ENCODE assay signal across 9 mouse cellular contexts in the genomic region with DNA sequence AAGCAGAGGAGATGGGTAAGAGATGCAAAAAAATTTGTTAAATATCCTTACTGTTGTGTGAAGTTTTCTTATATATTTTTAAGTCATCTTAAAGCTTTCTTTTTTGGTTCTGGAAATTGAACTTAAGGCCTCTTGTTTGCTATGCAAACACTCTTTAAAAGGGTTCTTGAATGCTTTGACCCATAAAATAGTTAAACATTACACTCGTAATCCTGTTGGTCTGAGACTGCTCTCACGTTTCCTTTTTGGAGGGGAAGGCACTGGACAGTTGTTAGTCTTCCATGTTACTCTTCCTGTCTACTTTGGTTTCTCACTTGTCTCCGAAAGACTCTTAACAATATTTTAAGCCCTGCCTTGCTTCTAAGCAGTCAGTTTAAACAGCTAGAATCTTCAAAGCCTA. TPM values are rescaled to one million over a fixed set of nuclear protein-coding genes. Genes with fewer than 3 reads are reported as not detected.
DNase-seq lines count a peak whose midpoint lies in the region; ATAC-seq and TF ChIP-seq lines count a peak whose summit lies in the region.
"Had no signal": no experiment of that assay in that cellular context is flagged by ENCODE, and none has a peak within 500 bp of the region (broad histone marks: within the 10 kb centered on the region; RNA-seq: fewer than 3 reads in every experiment).

No protein-coding gene starts in this region.

- no peaks in the 10 kb centered on the region for H3K9me3 ChIP-seq in lung, postnatal 0 days (ENCODE audit: low read length)
- H3K9me3 ChIP-seq in limb, embryonic 15.5 days, result no peaks in the 10 kb centered on the region
- H3K9me3 ChIP-seq in stomach, embryonic 16.5 days (replicated peaks; ENCODE audit: control insufficient read depth, low read length), result no peaks in the 10 kb centered on the region

- no peak for ATAC-seq in lung, postnatal 0 days
- ATAC-seq in limb, embryonic 15.5 days (ENCODE audit: insufficient number of reproducible peaks, low FRiP score, low TSS enrichment, low read depth), result no peak
- ATAC-seq in stomach, embryonic 16.5 days (ENCODE audit: insufficient read depth, low FRiP score), result no peak

- H3K27ac ChIP-seq in gastrocnemius, adult 2 months, result peak overlapping the region; percentile 93
- no peak overlapping the region for H3K27ac ChIP-seq in lung, postnatal 0 days (ENCODE audit: low read length)
- no peak overlapping the region for H3K27ac ChIP-seq in limb, embryonic 15.5 days
- no peak overlapping the region for H3K27ac ChIP-seq in stomach, embryonic 16.5 days (ENCODE audit: low read length)

- no peaks in the 10 kb centered on the region for H3K27me3 ChIP-seq in lung, postnatal 0 days (replicated peaks; ENCODE audit: insufficient read depth, low read length)
- no peaks in the 10 kb centered on the region for H3K27me3 ChIP-seq in limb, embryonic 15.5 days
- no peaks in the 10 kb centered on the region for H3K27me3 ChIP-seq in stomach, embryonic 16.5 days (ENCODE audit: control insufficient read depth, insufficient read depth, low read length)

- 12% methylated on average over 3 of the region's 3 CpGs for WGBS in lung, postnatal 0 days
- WGBS in limb, embryonic 15.5 days, result 38% methylated on average over 3 of the region's 3 CpGs
- 15% methylated on average over 3 of the region's 3 CpGs for WGBS in stomach, embryonic 16.5 days

- TF ChIP-seq CTCF in gastrocnemius, adult 2 months (IDR thresholded peaks at IDR 0.05), result no peak
- TF ChIP-seq CTCF in lung, postnatal 0 days (IDR thresholded peaks at IDR 0.05), result no peak

- no peak for DNase-seq in gastrocnemius, adult 2 months
- no peak for DNase-seq in gastrocnemius, postnatal 10 days
- DNase-seq in lung, postnatal 0 days (ENCODE audit: low spot score), result peak; percentile 63
- DNase-seq in lung, postnatal 36 days, result no peak
- no peak for DNase-seq in ovary, postnatal 10 days (ENCODE audit: low spot score)
- DNase-seq in c-Kit-positive CD71-positive TER-119-positive erythroid progenitor cells, embryonic 14.5 days (ENCODE audit: low spot score), result no peak
- DNase-seq: B cell, adult 2 months had no signal

- peak overlapping the region; percentile 69 for H3K4me2 ChIP-seq in lung, postnatal 0 days (replicated peaks; ENCODE audit: low read depth, low read length)
- H3K4me2 ChIP-seq in limb, embryonic 15.5 days, result 0 out of 2 replicates have a peak overlapping the region, but pooled peaks have one; percentile 25
- peak overlapping the region; percentile 54 for H3K4me2 ChIP-seq in stomach, embryonic 16.5 days (ENCODE audit: low read depth, low read length)

- no peak for TF ChIP-seq EP300 in lung, postnatal 0 days (IDR thresholded peaks at IDR 0.05)

- H3K4me1 ChIP-seq in lung, postnatal 0 days (ENCODE audit: insufficient read depth, low read depth, low read length), result peaks cover 10% of the 10 kb centered on the region; the same call in 1 of the 2 replicates
- H3K4me1 ChIP-seq in limb, embryonic 15.5 days, result peaks cover 9% of the 10 kb centered on the region
- H3K4me1 ChIP-seq in stomach, embryonic 16.5 days (ENCODE audit: control insufficient read depth, insufficient read depth, low read length), result peaks cover 18% of the 10 kb centered on the region

- H3K4me3 ChIP-seq in gastrocnemius, adult 2 months, result peak overlapping the region; percentile 89
- H3K4me3 ChIP-seq in lung, postnatal 0 days (ENCODE audit: low read depth, low read length), result peak overlapping the region; percentile 92
- H3K4me3 ChIP-seq in limb, embryonic 15.5 days, result no peak overlapping the region
- H3K4me3 ChIP-seq in stomach, embryonic 16.5 days (replicated peaks; ENCODE audit: low read length), result peak overlapping the region; percentile 24

- no peak overlapping the region for H3K9ac ChIP-seq in lung, postnatal 0 days (replicated peaks; ENCODE audit: low read depth)
- H3K9ac ChIP-seq in limb, embryonic 15.5 days, result no peak overlapping the region
- peak overlapping the region; percentile 27 for H3K9ac ChIP-seq in stomach, embryonic 16.5 days (ENCODE audit: low read length)

- intact Hi-C loops in gastrocnemius, adult 2 months (cut with DNase I), result loop anchor here (10.0 kb wide), 1 partner anchor 584 kb away; a partner anchor contains a TSS

- peaks cover 5% of the 10 kb centered on the region; the same call in 1 of the 2 replicates for H3K36me3 ChIP-seq in lung, postnatal 0 days (ENCODE audit: insufficient read depth, low read length)
- peaks cover 18% of the 10 kb centered on the region for H3K36me3 ChIP-seq in limb, embryonic 15.5 days
- H3K36me3 ChIP-seq in stomach, embryonic 16.5 days (ENCODE audit: control insufficient read depth, insufficient read depth, low read length), result no peaks in the 10 kb centered on the region

RNA-seq across cellular contexts. Expression of a gene that starts 1.4 kb away (rescaled TPM):
- 10 to 100 TPM; 24.8 to 27.0 TPM for total RNA-seq in gastrocnemius, adult 2 months (2021)
- total RNA-seq in gastrocnemius, postnatal 10 days (2021), result 10 to 100 TPM; 18.8 to 23.6 TPM
- 74.1 and 80.4 TPM in 2 replicates for polyA plus RNA-seq in lung, postnatal 0 days (2015; fragmentation: Nextera tagmentation; extraction: Ambion mirVana)
- 75.5 and 77.7 TPM in 2 replicates for polyA plus RNA-seq in limb, embryonic 15.5 days (2015; fragmentation: Nextera tagmentation; extraction: Ambion mirVana)
- polyA plus RNA-seq in stomach, embryonic 16.5 days (2015; fragmentation: Nextera tagmentation; extraction: Ambion mirVana), result 65.9 and 70.0 TPM in 2 replicates

RNA-seq across cellular contexts. Expression of a gene that starts 1.4 kb away (rescaled TPM):
- total RNA-seq in gastrocnemius, adult 2 months (2021), result 100 to 1,000 TPM in 1 of 2 experiments, 10 to 100 TPM in 1; 94.2 to 101 TPM
- total RNA-seq in gastrocnemius, postnatal 10 days (2021), result 10 to 100 TPM; 64.0 to 68.6 TPM
- polyA plus RNA-seq in lung, postnatal 0 days (2015; fragmentation: Nextera tagmentation; extraction: Ambion mirVana), result 155 and 168 TPM in 2 replicates
- 62.3 and 67.4 TPM in 2 replicates for polyA plus RNA-seq in limb, embryonic 15.5 days (2015; fragmentation: Nextera tagmentation; extraction: Ambion mirVana)
- polyA plus RNA-seq in stomach, embryonic 16.5 days (2015; fragmentation: Nextera tagmentation; extraction: Ambion mirVana), result 87.4 and 92.3 TPM in 2 replicates
